Mouse (Mus musculus) CH12.LX (cell line): ENCODE measurements at regions not wholly inside any gene's neighbourhood (a gene's known extent, or its start where the extent isn't known, plus 50 kb on each side); places are given as distances from the start of the nearest gene placed in this dataset.

ENCODE experiments used
- DNase-seq: peaks from one replicate; pipeline ENCODE4 v3.0.0-alpha.2; 2013; ENCODE audit errors: extremely low read depth
- H3K27ac ChIP-seq: 2 replicates; pipeline ENCODE4 v1.5.1; 2012; ENCODE audit warnings: low read depth, mild to moderate bottlenecking, control low read depth, moderate library complexity; ENCODE audit not compliant: insufficient read depth
- H3K27me3 ChIP-seq: replicated peaks from 2 replicates; pipeline ENCODE3; 2012; ENCODE audit warnings: inconsistent platforms
- H3K36me3 ChIP-seq, 2 experiments: replicated peaks in 1 of 2; 2 replicates each; pipeline versions ENCODE3 to v1.6.1; 2012; ENCODE audit warnings: inconsistent platforms in 1 of 2, low read length in 1 of 2, mild to moderate bottlenecking in 1 of 2, mixed read lengths in 1 of 2, moderate library complexity in 1 of 2; ENCODE audit not compliant: control insufficient read depth in 1 of 2, insufficient read depth in 1 of 2
- H3K4me1 ChIP-seq, 2 experiments: 2 replicates each; pipeline ENCODE4 v1.6.1; 2012; ENCODE audit warnings: inconsistent platforms in 1 of 2, moderate library complexity in 1 of 2; ENCODE audit not compliant: insufficient read depth in 2 of 2, control insufficient read depth in 1 of 2
- H3K4me2 ChIP-seq: 2 replicates; pipeline ENCODE4 v1.6.1; 2012; ENCODE audit warnings: low read depth, mild to moderate bottlenecking, control low read depth; ENCODE audit not compliant: poor library complexity, insufficient read depth, severe bottlenecking
- H3K4me3 ChIP-seq, 3 experiments: fragments of 150-350 bp in 1 of 3; sonication (generic) in 1 of 3; replicated peaks in 1 of 3; 2 replicates each; pipeline versions ENCODE3 to v1.5.1; 2011 to 2012; ENCODE audit warnings: low read depth in 2 of 3, low read length in 2 of 3, mild to moderate bottlenecking in 2 of 3, moderate library complexity in 2 of 3, control low read depth in 1 of 3, improper control_type of control experiment in 1 of 3, inconsistent platforms in 1 of 3, mixed read lengths in 1 of 3; ENCODE audit not compliant: poor library complexity in 1 of 3
- H3K79me2 ChIP-seq: replicated peaks from 2 replicates; pipeline ENCODE4 v1.6.1; 2012; ENCODE audit warnings: mild to moderate bottlenecking, moderate library complexity; ENCODE audit not compliant: control insufficient read depth, poor library complexity, insufficient read depth, severe bottlenecking; ENCODE audit errors: extremely low read depth
- H3K9ac ChIP-seq: 2 replicates; pipeline ENCODE4 v1.6.1; 2012; ENCODE audit warnings: low read depth, mild to moderate bottlenecking, control low read depth, moderate library complexity; ENCODE audit not compliant: insufficient read depth
- H3K9me3 ChIP-seq: replicated peaks from 2 replicates; pipeline ENCODE3; 2012; ENCODE audit warnings: low read length, inconsistent platforms, mixed read lengths
- BHLHE40 ChIP-seq: IDR thresholded peaks from 2 replicates; pipeline ENCODE4 v1.6.1; 2011; ENCODE audit warnings: mild to moderate bottlenecking, low read depth, low read length, improper control_type of control experiment
- CHD1 ChIP-seq: IDR thresholded peaks from 2 replicates; pipeline ENCODE4 v1.6.1; 2012; ENCODE audit warnings: low read depth, low read length, improper control_type of control experiment, inconsistent platforms
- CHD2 ChIP-seq: IDR thresholded peaks from 2 replicates; pipeline ENCODE4 v1.6.1; 2011; ENCODE audit warnings: low read length, improper control_type of control experiment
- CTCF ChIP-seq, 2 experiments: IDR thresholded peaks in 1 of 2; conservative IDR thresholded peaks in 1 of 2; 2 replicates each; pipeline ENCODE4 v1.5.1; 2011 to 2012; ENCODE audit warnings: low read depth in 2 of 2, low read length in 2 of 2, improper control_type of control experiment in 1 of 2, inconsistent platforms in 1 of 2, mild to moderate bottlenecking in 1 of 2, moderate library complexity in 1 of 2
- E2F4 ChIP-seq: IDR thresholded peaks from 2 replicates; pipeline ENCODE4 v1.6.1; 2011; ENCODE audit warnings: low read depth, low read length, improper control_type of control experiment; ENCODE audit not compliant: insufficient replicate concordance
- ELF1 ChIP-seq: IDR thresholded peaks from 2 replicates; pipeline ENCODE4 v1.6.1; 2014; ENCODE audit warnings: low read depth, mild to moderate bottlenecking, inconsistent platforms, low read length, improper control_type of control experiment
- EP300 ChIP-seq: IDR thresholded peaks from 2 replicates; pipeline ENCODE4 v1.6.1; 2011; ENCODE audit warnings: low read length, improper control_type of control experiment
- GABPA ChIP-seq: IDR thresholded peaks from 2 replicates; pipeline ENCODE4 v1.6.1; 2012; ENCODE audit warnings: low read depth, low read length, improper control_type of control experiment, inconsistent platforms; ENCODE audit not compliant: insufficient replicate concordance
- HCFC1 ChIP-seq: IDR thresholded peaks from 2 replicates; pipeline ENCODE4 v1.6.1; 2012; ENCODE audit warnings: low read depth, mild to moderate bottlenecking, inconsistent platforms, low read length, improper control_type of control experiment
- IRF4 ChIP-seq: IDR thresholded peaks from 2 replicates; pipeline ENCODE4 v1.6.1; 2014; ENCODE audit warnings: low read depth, mild to moderate bottlenecking, inconsistent platforms, low read length, improper control_type of control experiment
- JUN ChIP-seq: IDR thresholded peaks from 2 replicates; pipeline ENCODE4 v1.6.1; 2011; ENCODE audit warnings: low read depth, mild to moderate bottlenecking, low read length, improper control_type of control experiment, moderate library complexity; ENCODE audit not compliant: insufficient read depth
- JUND ChIP-seq: conservative IDR thresholded peaks from 2 replicates; pipeline ENCODE4 v1.6.1; 2011; ENCODE audit warnings: low read depth, low read length, improper control_type of control experiment
- MAFK ChIP-seq: IDR thresholded peaks from 2 replicates; pipeline ENCODE4 v1.6.1; 2011; ENCODE audit warnings: low read length, improper control_type of control experiment; ENCODE audit not compliant: insufficient replicate concordance
- MYC ChIP-seq: IDR thresholded peaks from 2 replicates; pipeline ENCODE4 v1.6.1; 2011; ENCODE audit warnings: low read depth, mild to moderate bottlenecking, improper control_type of control experiment, low read length
- POLR2AphosphoS2 ChIP-seq: IDR thresholded peaks from 2 replicates; pipeline ENCODE4 v1.6.1; 2011; ENCODE audit warnings: low read depth, low read length, improper control_type of control experiment
- RAD21 ChIP-seq: IDR thresholded peaks from 2 replicates; pipeline ENCODE4 v1.6.1; 2011; ENCODE audit warnings: low read depth, mild to moderate bottlenecking, low read length, improper control_type of control experiment, moderate library complexity
- RCOR1 ChIP-seq: conservative IDR thresholded peaks from 2 replicates; pipeline ENCODE4 v1.6.1; 2012; ENCODE audit warnings: low read depth, mild to moderate bottlenecking, inconsistent platforms, low read length, improper control_type of control experiment
- SMC3 ChIP-seq: IDR thresholded peaks from 2 replicates; pipeline ENCODE4 v1.6.1; 2011; ENCODE audit warnings: low read depth, low read length, improper control_type of control experiment
- UBTF ChIP-seq: IDR thresholded peaks from 2 replicates; pipeline ENCODE4 v1.6.1; 2012; ENCODE audit warnings: low read depth, mild to moderate bottlenecking, inconsistent platforms, low read length, improper control_type of control experiment, moderate library complexity
- USF1 ChIP-seq: IDR thresholded peaks from 2 replicates; pipeline ENCODE4 v1.6.1; 2014; ENCODE audit warnings: low read depth, mild to moderate bottlenecking, inconsistent platforms, low read length, improper control_type of control experiment
- USF2 ChIP-seq: conservative IDR thresholded peaks from 2 replicates; pipeline ENCODE4 v1.6.1; 2011; ENCODE audit warnings: low read depth, low read length, improper control_type of control experiment
- ZMIZ1 ChIP-seq: IDR thresholded peaks from 2 replicates; pipeline ENCODE4 v1.6.1; 2012; ENCODE audit warnings: low read depth, mild to moderate bottlenecking, inconsistent platforms, low read length, improper control_type of control experiment
- ZNF384 ChIP-seq: IDR thresholded peaks from 2 replicates; pipeline ENCODE4 v1.6.1; 2012; ENCODE audit warnings: low read depth, low read length, improper control_type of control experiment, inconsistent platforms
- dilution Hi-C: fragments of 300-500 bp; cut with MboI; formaldehyde crosslinking; loops from 2 replicates; pipeline ENCODE4 v1.14.3; 2020; ENCODE audit warnings: low sequenced_read_pairs; ENCODE audit not compliant: extremely low pct_unique_long_range_greater_than_20kb, extremely low pct_ligation_motif_present
- in situ Hi-C: fragments of 300-500 bp; cut with MboI; formaldehyde crosslinking; loops from 3 replicates; pipeline ENCODE4 v1.14.3; 2019; ENCODE audit warnings: low sequenced_read_pairs, low pct_ligation_motif_present, low pct_unique_long_range_greater_than_20kb, mixed read lengths

- Histone ChIP-seq H3K36me3 (no peaks in the 10 kb centered on the region), H3K4me2 (no peak overlapping the region), H3K9ac (no peak overlapping the region), H3K9me3 (no peaks in the 10 kb centered on the region), H3K79me2 (no peaks in the 10 kb centered on the region), H3K4me1 (no peaks in the 10 kb centered on the region), H3K4me3 (no peak overlapping the region), H3K27ac (no peak overlapping the region), H3K27me3 (no peaks in the 10 kb centered on the region)
- in situ Hi-C loops (no loop called here), dilution Hi-C loops (no loop called here)
- TF ChIP-seq RCOR1 (no peak), EP300 (no peak), SMC3 (no peak), MYC (no peak), POLR2AphosphoS2 (no peak), GABPA (no peak), ZMIZ1 (no peak), CTCF (conservative IDR thresholded peaks at IDR 0.05 in 1 of 2, IDR thresholded peaks at IDR 0.05 in 1 of 2; ENCODE audit: low read depth in 2 of 2, low read length in 2 of 2) (no peak), MAFK (no peak), USF2 (no peak), RAD21 (no peak), HCFC1 (no peak), USF1 (no peak), BHLHE40 (no peak), JUN (no peak), IRF4 (no peak), E2F4 (no peak), UBTF (no peak)
- no peak for DNase-seq
Observed at GRCm38 (mm10) chr12:118682902-118683301, 163.2 kb upstream of the Sp8 start.

GRCm38 (mm10) chr12:118677989-118678388 lies 168.1 kb upstream of the Sp8 start:
- Histone ChIP-seq H3K4me3 (no peak overlapping the region), H3K36me3 (no peaks in the 10 kb centered on the region), H3K27me3 (no peaks in the 10 kb centered on the region), H3K4me2 (no peak overlapping the region), H3K79me2 (no peaks in the 10 kb centered on the region), H3K4me1 (no peaks in the 10 kb centered on the region), H3K27ac (no peak overlapping the region), H3K9ac (no peak overlapping the region), H3K9me3 (no peaks in the 10 kb centered on the region)
- in situ Hi-C loops, result no loop called here
- dilution Hi-C loops, result no loop called here
- no peak for DNase-seq
- TF ChIP-seq ZNF384 (no peak), RCOR1 (no peak), ELF1 (no peak), CHD2 (no peak), CHD1 (no peak), JUND (no peak)
